Mouse (Mus musculus) stomach, postnatal 0 days (tissue): ENCODE results near the gene Slc6a5.

ENCODE experiments used
- CTCF ChIP-seq: IDR thresholded peaks from 2 replicates; pipeline ENCODE4 v1.5.1; 2016; ENCODE audit warnings: antibody characterized with exemption, low read depth, mild to moderate bottlenecking, moderate library complexity
- EP300 ChIP-seq: optimal IDR thresholded peaks from 2 replicates; pipeline ENCODE3; 2016; ENCODE audit warnings: antibody characterized with exemption

- TF ChIP-seq EP300 (no peak), CTCF (no peak)
Measured at GRCm38 (mm10) chr7:49929999-49930398, 20.1 kb downstream of the Slc6a5 start.
